11 mouse cellular contexts compared by ENCODE assay signal in genomic region chr13:104606786-104607580, GRCm38 (mm10).
A peak's percentile ranks its signal among the peaks of the same experiment; 100 is the strongest.
DNase-seq lines count a peak whose midpoint lies in the region; ATAC-seq and TF ChIP-seq lines count a peak whose summit lies in the region.
"Had no signal": no experiment of that assay in that cellular context is flagged by ENCODE, and none has a peak within 500 bp of the region (broad histone marks: within the 10 kb centered on the region; RNA-seq: fewer than 3 reads in every experiment).

No protein-coding gene starts in this region.

- H3K9ac ChIP-seq in heart, embryonic 12.5 days, result no peak overlapping the region
- no peak overlapping the region for H3K9ac ChIP-seq in ES-E14 (ENCODE audit: insufficient read depth, low read depth, low read length, poor library complexity, severe bottlenecking)
- H3K9ac ChIP-seq in liver, embryonic 14.5 days (replicated peaks), result no peak overlapping the region
- no peak overlapping the region for H3K9ac ChIP-seq in midbrain, embryonic 13.5 days (replicated peaks)
- H3K9ac ChIP-seq: embryonic facial prominence, embryonic 15.5 days; lung, embryonic 15.5 days had no signal

- no peak overlapping the region for H3K4me2 ChIP-seq in heart, embryonic 12.5 days
- no peak overlapping the region for H3K4me2 ChIP-seq in liver, embryonic 14.5 days (ENCODE audit: low read depth)
- no peak overlapping the region for H3K4me2 ChIP-seq in midbrain, embryonic 13.5 days (replicated peaks)
- H3K4me2 ChIP-seq: embryonic facial prominence, embryonic 15.5 days; lung, embryonic 15.5 days had no signal

- WGBS in heart, embryonic 12.5 days, result 75% methylated on average over 14 of the region's 14 CpGs
- 49% methylated on average over 14 of the region's 14 CpGs for WGBS in liver, embryonic 14.5 days (ENCODE audit: insufficient replicate concordance)
- 83% methylated on average over 14 of the region's 14 CpGs for WGBS in midbrain, embryonic 13.5 days
- WGBS in lung, adult 2 months, result 66% methylated on average over 14 of the region's 14 CpGs

- TF ChIP-seq EP300 in liver, embryonic 14.5 days (IDR thresholded peaks at IDR 0.05; ENCODE audit: low read depth), result no peak

- no peaks in the 10 kb centered on the region for H3K4me1 ChIP-seq in heart, embryonic 12.5 days (replicated peaks)
- H3K4me1 ChIP-seq in ES-E14 (ENCODE audit: control insufficient read depth in 2 of 2, insufficient read depth in 2 of 2, low read length in 2 of 2, poor library complexity in 1 of 2), result no peaks in the 10 kb centered on the region; a peak in 1 of 4 replicates
- H3K4me1 ChIP-seq in liver, embryonic 14.5 days (replicated peaks; ENCODE audit: control insufficient read depth in 2 of 2, insufficient read depth in 2 of 2, low read length in 1 of 2), result peaks cover 0 to 2% of the 10 kb centered on the region in 2 experiments; a peak in 1 of 4 replicates
- H3K4me1 ChIP-seq in midbrain, embryonic 13.5 days (replicated peaks), result no peaks in the 10 kb centered on the region
- H3K4me1 ChIP-seq in lung, adult 2 months (ENCODE audit: control insufficient read depth, insufficient read depth, low read length), result no peaks in the 10 kb centered on the region
- H3K4me1 ChIP-seq: lung, embryonic 15.5 days had no signal

- H3K9me3 ChIP-seq in heart, embryonic 12.5 days (replicated peaks), result no peaks in the 10 kb centered on the region
- no peaks in the 10 kb centered on the region for H3K9me3 ChIP-seq in ES-E14 (ENCODE audit: control insufficient read depth, insufficient read depth, low read depth, low read length)
- H3K9me3 ChIP-seq in liver, embryonic 14.5 days (ENCODE audit: control insufficient read depth, low read length), result no peaks in the 10 kb centered on the region
- H3K9me3 ChIP-seq in midbrain, embryonic 13.5 days, result no peaks in the 10 kb centered on the region
- H3K9me3 ChIP-seq: embryonic facial prominence, embryonic 15.5 days; lung, embryonic 15.5 days had no signal

- peak; percentile 87 for DNase-seq in heart, adult 11 months
- no peak for DNase-seq in ES-E14 (ENCODE audit: low read depth, low spot score)
- no peak for DNase-seq in liver, embryonic 14.5 days (ENCODE audit: low read depth in 3 of 3, low spot score in 3 of 3)
- DNase-seq in thymus, postnatal 10 days (ENCODE audit: low spot score in 2 of 2), result peak; percentile 36 to 43
- DNase-seq in adipocyte (ENCODE audit: low spot score), result no peak
- DNase-seq in lung, adult 2 months, result no peak
- DNase-seq: cerebellum, postnatal 36 days had no signal

- in situ Hi-C loops in ES-E14 (cut with MboI; ENCODE audit: low sequenced_read_pairs in 2 of 2, unreplicated experiment in 2 of 2), result no loop called here

- no peak for TF ChIP-seq POLR2A in lung, adult 2 months (IDR thresholded peaks at IDR 0.05; ENCODE audit: borderline replicate concordance, extremely low read depth, low read depth, low read length)

- no peaks in the 10 kb centered on the region for H3K27me3 ChIP-seq in heart, embryonic 12.5 days (replicated peaks)
- no peaks in the 10 kb centered on the region for H3K27me3 ChIP-seq in liver, embryonic 14.5 days (ENCODE audit: control insufficient read depth, insufficient read depth, low read length)
- no peaks in the 10 kb centered on the region for H3K27me3 ChIP-seq in midbrain, embryonic 13.5 days
- H3K27me3 ChIP-seq: embryonic facial prominence, embryonic 15.5 days; lung, embryonic 15.5 days had no signal

- H3K27ac ChIP-seq in heart, embryonic 12.5 days (ENCODE audit: poor library complexity, severe bottlenecking), result no peak overlapping the region
- H3K27ac ChIP-seq in ES-E14 (ENCODE audit: insufficient read depth, low read depth, low read length, poor library complexity, severe bottlenecking), result no peak overlapping the region
- no peak overlapping the region for H3K27ac ChIP-seq in liver, embryonic 14.5 days
- H3K27ac ChIP-seq in midbrain, embryonic 13.5 days, result no peak overlapping the region
- H3K27ac ChIP-seq: embryonic facial prominence, embryonic 15.5 days; lung, embryonic 15.5 days had no signal

- no peak overlapping the region for H3K4me3 ChIP-seq in heart, embryonic 12.5 days
- H3K4me3 ChIP-seq in ES-E14 (ENCODE audit: insufficient read depth in 1 of 2, low read depth in 1 of 2, low read length in 2 of 2, poor library complexity in 1 of 2, severe bottlenecking in 1 of 2), result no peak overlapping the region
- no peak overlapping the region for H3K4me3 ChIP-seq in liver, embryonic 14.5 days (ENCODE audit: insufficient read depth in 1 of 2, low read depth in 2 of 2, low read length in 2 of 2)
- H3K4me3 ChIP-seq in midbrain, embryonic 13.5 days (replicated peaks), result no peak overlapping the region
- H3K4me3 ChIP-seq in lung, adult 2 months (replicated peaks; ENCODE audit: extremely low read depth, low read depth, low read length), result no peak overlapping the region
- H3K4me3 ChIP-seq: embryonic facial prominence, embryonic 15.5 days; lung, embryonic 15.5 days had no signal

- no peak for TF ChIP-seq CTCF in liver, embryonic 14.5 days (IDR thresholded peaks at IDR 0.05; ENCODE audit: low read depth)
- no peak for TF ChIP-seq CTCF in lung, adult 2 months (IDR thresholded peaks at IDR 0.05; ENCODE audit: insufficient read depth, low read length)

- no peak for ATAC-seq in heart, embryonic 12.5 days (ENCODE audit: insufficient number of reproducible peaks, low FRiP score)
- peak; percentile 37; the same call in 1 of the 2 replicates for ATAC-seq in liver, embryonic 14.5 days (ENCODE audit: insufficient read depth)
- ATAC-seq in midbrain, embryonic 13.5 days, result no peak

- no peaks in the 10 kb centered on the region for H3K36me3 ChIP-seq in heart, embryonic 12.5 days
- no peaks in the 10 kb centered on the region for H3K36me3 ChIP-seq in ES-E14 (ENCODE audit: control insufficient read depth, insufficient read depth, low read length, poor library complexity, severe bottlenecking)
- no peaks in the 10 kb centered on the region for H3K36me3 ChIP-seq in liver, embryonic 14.5 days (replicated peaks; ENCODE audit: control insufficient read depth, insufficient read depth, low read depth)
- H3K36me3 ChIP-seq in midbrain, embryonic 13.5 days, result no peaks in the 10 kb centered on the region
- H3K36me3 ChIP-seq: embryonic facial prominence, embryonic 15.5 days; lung, embryonic 15.5 days had no signal

TF ChIP-seq in ES-E14, 5 proteins besides CTCF, POLR2A, EP300 and RAD21:
- no peak for TF ChIP-seq CHD2 (IDR thresholded peaks at IDR 0.05; ENCODE audit: low read depth, low read length)
- TF ChIP-seq HCFC1 (IDR thresholded peaks at IDR 0.05; ENCODE audit: borderline replicate concordance, insufficient read depth, low read length), result no peak
- peak; percentile 42; the same call in 1 of the 2 replicates for TF ChIP-seq ZNF384 (IDR thresholded peaks at IDR 0.05; ENCODE audit: low read depth, low read length)
- TF ChIP-seq MAFK (IDR thresholded peaks at IDR 0.05; ENCODE audit: insufficient read depth, low read depth, low read length), result no peak

Comparison
In these comparisons a context has a peak if more than half of its experiments do, and no peak if none do; other contexts are left out.
1. DNase-seq: peak in heart, adult 11 months (single experiment) and thymus, postnatal 10 days (2 of 2); none in ES-E14 (single experiment), liver, embryonic 14.5 days (0 of 3), adipocyte (single experiment) and lung, adult 2 months (single experiment).